Mouse (Mus musculus): ENCODE results near the gene Mcur1.

The Mcur1 gene

DNA sequence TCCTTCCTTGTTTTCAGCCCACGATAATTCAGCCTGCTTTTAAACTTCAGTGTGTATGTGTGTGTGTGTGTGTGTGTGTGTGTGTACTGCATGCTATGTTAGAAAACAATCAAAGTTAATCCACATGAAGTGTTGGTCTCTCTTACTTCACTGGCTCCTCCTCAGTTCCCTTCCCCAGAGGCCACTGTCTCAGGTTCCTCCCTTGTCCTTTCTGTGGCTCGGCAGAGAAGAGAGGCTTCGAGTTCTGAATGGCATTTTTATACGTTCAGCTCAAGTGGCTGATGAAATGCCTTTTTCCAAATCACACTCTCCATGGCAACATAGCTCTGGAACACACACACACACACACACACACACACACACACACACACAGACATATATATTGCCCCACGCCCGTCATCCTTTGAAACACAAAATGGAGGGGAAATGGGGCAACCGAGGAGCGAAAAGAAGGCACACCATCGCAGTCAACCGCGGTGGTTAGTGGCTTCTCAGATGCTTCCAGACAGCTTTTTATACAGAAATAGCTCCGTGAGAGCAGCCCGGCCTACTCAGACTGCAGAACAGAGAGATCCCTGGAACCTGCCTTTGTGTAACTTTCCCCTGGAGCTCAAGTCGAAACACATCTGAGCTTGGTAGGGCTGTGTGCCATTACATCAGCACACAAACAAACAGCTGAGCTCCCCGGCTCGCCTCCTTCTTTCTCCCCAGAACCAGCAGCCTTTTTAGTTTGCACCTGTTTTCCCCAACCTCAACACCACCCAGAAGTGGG, 34.4 kb downstream of the Mcur1 start:
- DNase-seq (ENCODE audit: low read depth), result no peak

DNA sequence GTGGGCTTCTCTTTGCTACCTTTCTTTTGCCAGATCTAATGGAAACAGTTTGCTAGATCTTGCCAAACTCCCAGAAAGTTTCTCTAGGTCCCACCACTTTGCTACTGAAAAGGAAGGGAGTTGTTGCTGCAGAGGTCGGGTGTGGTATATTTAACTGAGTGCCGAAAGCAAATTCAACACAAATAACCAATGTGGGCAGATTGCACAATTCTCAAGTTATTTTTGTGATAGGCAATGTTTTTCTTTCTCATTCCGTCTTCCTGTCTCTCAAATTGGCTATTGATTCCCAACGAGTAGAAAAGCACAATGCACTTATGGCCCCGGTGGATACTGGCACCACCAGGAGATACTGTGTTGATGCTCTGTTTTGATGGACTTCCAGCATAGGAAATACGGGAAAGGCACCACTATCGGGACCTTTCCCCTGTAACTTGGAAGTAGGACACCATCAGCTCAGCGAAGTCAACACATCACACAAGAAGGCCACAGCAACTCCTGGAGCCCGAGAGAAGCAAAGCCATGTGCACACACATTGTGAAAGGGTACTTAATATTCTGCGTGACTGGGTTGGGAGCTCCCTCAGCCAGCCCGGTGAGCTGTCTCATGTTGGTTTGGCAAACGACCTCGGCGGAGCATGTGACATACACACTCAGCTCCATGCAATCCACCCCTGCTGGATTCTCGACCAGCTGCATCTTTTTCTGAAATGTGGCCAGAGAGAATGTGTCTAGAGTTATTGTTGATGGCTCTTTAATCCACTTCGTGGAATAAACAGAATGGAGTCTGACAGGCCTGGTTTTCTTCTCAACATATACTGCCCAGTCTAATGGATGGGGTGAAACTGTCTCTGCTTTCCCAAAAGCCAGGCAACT, 35.3 kb downstream of the Mcur1 start:
- peak; percentile 94 for DNase-seq (ENCODE audit: low read depth)

DNA sequence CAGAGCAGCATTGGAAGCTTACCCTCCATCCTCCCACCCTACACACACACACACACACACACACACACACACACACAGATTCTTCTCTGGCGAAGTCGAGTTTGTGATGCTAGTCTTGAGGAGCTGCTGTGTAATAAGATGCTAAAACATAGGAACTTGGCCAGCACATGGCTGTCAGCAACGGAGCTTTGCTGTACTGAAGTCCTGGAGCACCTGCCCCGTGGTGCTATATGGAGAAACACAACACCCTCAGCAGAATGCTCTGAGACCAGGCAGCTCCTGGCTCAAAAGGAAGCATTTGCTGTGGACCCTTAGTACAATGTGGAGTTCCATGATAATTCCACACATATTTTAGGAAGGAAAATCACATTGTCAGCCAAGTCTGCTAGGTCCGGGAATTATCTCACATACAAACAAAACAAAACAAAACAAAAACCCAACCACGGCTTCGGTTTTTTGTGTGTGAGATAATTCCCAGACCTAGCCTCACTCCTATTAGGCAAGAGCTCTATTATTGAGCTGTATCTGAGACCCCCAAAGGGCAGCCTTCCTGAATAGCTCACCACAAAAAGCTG, 36.0 kb downstream of the Mcur1 start:
- DNase-seq (ENCODE audit: low read depth), result peak; percentile 64

DNA sequence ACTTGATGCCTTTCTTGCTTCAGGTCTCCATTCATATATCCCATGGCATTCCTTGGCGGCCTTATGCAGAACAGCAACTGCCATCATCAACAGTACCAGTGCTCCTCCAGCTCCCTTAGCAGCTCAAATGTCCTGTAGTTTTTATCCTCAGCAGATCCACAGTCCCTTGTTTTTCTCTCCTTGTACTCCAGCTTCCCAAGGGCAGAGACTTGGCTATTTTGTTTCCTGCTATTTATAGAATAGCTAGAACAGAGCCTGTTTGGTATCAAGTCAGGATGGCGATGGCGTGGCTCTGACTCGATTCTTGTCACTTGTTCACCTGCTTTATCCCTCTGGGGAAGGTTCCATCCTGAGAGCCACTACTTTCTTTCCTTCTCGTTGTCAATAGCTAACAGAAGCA, 38.1 kb downstream of the Mcur1 start:
- DNase-seq (ENCODE audit: low read depth), result no peak

DNA sequence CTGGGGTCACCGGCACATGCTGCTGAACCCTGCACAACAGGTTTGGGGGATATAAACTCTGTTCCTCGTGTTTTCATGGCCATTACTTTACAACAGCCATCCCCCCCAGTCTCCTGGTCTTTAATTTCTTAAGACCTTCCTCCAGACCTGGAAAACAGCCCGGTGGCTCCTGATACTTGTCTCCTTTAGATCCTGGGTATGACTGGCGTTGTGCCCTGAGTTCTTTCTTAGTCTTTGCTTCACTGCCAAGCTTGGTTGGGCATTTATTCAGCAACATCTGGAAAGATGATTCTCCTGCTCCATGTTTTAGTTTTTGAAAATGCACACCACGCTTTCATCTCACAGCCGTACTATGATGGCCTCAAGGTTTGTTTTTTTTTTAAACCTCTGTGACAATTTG, 40.7 kb downstream of the Mcur1 start:
- DNase-seq (ENCODE audit: low read depth), result peak; percentile 80

DNA sequence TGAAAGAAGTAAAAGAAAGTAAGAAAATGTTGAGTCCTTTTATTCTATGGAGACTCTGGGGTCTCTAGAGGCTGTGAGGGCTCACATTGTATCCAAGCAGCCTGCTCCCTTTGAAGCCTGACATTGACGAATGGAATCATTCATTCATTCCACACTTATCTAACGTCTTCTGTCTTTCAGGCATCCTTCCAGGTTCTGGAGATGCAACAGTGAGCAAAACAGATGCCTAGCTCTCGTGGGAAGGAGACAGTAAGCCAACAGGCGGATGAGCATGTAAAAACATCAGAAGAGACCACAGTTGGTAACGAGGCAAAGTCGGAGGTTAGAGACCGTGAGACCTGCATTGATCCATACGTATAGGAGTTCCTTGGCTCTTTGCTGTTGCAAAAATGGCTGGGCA, 42.6 kb downstream of the Mcur1 start:
- no peak for DNase-seq (ENCODE audit: low read depth)

DNA sequence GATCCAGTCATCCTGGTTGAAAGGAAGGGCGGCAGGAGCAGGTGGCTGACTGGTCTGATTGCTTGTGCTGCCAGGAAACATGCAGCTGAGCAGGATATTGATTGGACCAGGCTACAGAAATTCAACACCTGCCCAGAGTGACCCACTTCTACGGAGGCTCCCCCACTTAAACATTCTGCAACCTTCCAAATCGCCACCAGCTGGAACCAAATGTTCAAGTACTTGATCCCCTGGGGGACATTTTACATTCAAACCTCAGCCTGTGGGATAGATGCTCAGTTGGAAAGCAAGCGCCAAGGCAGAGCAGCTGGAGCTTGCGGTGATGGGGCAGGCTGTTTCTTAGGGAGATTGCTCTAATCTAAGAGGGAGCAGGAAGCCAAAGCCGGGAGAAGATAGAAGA, 43.1 kb downstream of the Mcur1 start:
- DNase-seq (ENCODE audit: low read depth), result no peak

DNA sequence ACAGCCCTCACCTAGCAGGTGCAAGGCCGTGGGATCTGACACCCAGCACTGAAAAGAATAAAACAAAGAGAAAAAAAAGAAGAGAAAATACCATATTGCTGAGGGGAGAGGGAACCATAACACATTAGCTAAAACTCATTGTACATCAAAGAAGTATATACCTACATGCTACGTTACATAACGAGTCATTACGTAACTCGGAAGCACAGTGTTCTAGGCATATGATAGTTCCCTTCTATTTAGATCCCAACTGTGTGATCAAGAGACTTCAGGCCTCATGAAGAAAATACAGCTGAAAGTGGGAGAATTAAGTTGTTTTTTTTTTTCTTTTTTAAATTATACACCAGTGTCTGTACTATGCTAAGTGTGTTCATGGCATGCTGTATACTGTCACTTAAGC, 43.9 kb downstream of the Mcur1 start:
- DNase-seq (ENCODE audit: low read depth), result no peak

DNA sequence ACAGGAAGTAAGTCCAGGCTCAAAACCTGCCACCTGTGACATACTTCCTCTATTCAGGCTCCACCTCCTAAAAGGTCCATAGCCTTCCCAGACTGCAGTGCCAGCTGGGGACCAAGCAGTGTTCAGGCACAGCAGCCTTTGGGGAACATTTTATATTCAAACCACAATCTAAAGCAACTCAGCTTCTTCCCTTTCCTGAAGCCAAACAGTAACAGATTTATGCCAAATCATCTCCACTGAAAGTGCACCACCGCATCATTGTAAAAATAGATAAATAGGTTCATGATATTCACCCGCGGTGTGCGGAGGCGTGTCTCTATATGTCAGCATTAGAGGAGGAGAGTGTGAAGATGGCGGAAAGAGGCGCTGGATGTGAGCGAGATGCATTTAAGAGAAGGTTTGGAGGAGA, 45.0 kb downstream of the Mcur1 start:
- DNase-seq (ENCODE audit: low read depth), result no peak

DNA sequence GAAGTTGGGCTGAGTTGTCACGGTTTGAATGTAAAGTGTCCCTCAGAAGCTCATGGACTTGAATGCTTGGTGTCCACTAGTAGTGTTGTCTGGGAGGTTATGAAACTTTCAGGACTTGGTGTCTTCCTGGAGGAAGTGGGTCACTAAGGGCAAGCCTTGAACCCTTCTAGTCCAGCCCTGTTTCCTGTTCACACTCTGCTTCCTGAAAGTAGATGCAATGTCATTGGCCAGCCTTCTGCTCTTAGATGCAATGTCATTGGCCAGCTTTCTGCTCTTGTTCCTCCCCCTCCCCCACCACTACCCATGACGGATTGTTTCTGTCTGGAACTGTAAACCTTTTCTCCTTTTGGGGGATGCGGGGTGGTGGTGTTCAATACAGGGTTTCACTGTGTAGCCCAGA, 47.3 kb downstream of the Mcur1 start:
- no peak for DNase-seq (ENCODE audit: low read depth)

DNA sequence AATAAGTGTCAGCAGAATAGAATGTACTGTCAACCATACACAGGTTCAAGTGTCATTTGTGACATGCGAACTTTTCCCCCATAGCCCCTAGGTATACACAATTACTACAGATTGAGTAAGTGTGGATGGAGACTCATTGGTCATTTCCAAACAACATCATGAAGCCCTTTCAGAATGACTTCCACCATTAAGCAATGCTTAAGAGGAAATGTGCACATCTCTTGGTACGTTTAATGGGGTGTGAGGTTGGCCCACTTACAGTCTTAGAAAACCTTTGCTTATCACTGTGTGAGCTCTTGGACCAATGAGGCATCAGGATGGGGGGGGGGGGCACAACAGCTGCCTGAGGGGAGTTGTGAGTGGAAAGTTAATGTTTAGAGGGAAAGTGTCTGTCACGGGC, 54.2 kb downstream of the Mcur1 start:
- no peak for DNase-seq (ENCODE audit: low read depth)

DNA sequence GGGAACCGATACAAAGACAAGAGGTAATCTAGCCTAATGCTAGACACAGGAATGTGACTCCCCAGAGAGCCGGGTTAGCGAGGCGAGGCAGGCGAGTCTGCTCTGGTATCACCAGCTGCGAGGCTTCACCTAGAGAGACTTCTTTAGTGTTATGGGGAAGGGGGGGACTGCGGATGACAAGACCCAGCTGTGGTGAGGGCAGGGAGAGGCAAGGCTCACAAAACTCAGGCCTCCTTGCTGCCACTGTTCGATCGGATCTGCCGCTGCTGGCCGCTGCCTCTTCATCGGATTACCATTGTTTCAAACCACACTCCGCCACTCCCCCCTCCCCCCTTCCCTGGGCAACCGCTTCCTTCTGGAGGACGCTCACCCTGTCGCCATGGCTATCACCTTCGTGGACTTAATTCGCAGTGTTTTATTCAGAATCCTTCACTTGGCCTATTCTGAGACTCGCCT, 56.6 kb downstream of the Mcur1 start:
- no peak for DNase-seq (ENCODE audit: low read depth)

DNA sequence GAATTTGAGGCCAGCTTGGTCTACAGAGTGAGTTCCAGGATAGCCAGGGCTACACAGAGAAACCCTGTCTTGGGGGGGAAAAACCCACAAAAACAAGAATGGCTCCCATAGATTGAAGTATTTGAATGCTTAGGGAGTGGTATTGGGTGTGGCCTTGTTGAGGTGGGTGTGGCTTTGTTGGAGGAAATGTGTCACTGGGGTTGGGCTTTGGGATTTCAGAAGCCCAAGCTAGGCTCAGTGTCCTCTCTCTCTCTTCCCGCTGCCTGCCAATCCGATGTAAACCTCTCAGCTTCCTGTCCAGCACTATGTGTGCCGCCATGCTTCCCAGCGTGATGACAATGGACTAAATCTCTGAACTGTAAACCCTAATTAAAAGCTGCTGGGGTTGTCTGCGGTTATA, 58.4 kb downstream of the Mcur1 start:
- no peak for DNase-seq (ENCODE audit: low read depth)

DNA sequence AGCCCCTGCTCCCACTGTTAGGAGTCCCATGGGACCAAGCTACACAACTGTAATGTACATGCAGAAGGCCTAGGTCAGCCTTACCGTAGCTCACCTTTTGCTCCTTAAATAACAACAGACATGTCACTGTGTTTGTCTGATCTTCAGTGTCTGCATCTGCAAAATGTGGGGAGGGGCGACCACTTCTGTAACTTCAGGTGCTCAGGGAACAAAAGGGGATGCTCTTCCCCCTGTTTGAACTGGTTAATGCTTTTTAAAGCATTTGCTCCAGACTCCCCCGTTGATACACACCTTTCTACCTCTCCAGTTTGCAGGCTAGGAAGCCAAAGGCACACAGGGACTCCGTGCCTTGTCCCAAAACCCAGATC, 59.5 kb downstream of the Mcur1 start:
- DNase-seq (ENCODE audit: low read depth), result no peak

DNA sequence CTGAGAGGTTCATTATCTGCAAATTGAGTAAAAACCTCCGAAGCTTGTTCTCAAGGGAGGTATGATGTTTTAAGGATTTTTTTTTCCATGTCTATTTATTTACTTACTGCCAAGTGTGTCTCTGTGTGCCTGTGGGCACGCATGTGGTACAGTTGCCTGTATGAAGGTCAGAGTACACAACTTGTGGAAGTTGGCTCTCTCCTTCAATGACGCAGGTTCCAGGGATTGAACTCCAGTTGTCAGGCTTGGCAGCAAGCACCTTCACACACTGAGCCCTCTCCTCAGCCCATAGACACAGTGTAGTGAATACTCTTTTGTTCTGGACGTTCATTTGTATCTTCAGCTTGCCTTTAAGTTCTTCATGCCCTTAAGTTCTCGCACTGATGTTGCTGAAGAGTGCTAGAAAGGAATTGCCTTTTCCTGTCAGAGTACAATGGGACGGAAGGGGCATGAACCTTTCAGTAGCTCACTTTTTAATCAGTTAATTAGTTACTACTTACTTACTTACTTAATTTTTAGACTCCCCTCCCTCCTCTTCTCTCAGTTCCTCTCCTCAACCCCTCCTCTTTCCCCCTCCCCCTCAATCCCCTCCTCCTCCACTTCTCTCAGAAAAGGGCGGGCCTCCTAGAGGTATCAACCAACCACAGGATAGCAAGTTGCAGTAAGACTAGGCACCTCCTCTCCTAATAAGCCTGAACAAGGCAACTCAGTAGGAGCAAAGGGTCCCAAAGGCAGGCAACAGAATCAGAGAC, 60.1 kb downstream of the Mcur1 start:
- DNase-seq (ENCODE audit: low read depth), result no peak

DNA sequence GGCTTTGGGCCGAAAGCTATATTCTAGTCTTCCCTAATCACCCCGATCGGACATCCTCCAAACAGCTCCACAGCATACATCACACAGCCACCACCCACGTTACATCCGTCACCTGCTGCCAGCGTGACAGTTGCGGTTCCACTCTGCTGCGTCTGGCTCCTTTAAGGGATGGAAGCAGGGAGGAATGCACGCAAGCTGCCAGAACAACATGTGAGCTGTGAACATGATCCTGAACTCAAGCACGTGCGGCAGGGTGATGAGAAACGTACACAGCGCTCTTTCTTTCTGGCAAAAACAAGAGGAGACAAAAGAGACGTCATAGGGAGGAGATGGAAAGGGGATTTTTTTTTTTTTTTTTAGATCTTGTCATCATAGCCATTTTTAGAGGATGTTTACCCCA, 61.1 kb downstream of the Mcur1 start:
- DNase-seq (ENCODE audit: low read depth), result no peak

DNA sequence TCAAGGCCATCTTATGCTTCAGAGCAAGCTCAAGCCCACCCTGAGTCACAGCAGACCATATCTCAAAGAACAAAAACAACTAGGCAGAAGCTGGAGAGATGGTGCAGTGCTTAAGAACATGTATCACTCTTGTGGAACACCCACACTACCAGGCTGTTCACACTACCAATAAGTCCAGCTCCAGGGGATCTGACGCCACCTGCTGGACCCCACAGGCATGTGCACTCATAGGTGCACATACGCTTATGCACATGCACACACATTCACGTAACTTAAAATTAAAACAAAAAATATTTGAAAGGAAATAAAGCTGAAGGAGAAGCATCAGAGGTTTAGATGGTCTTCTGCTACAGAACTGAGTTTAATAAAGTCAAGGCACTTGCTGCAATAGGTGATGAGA, 62.2 kb downstream of the Mcur1 start:
- DNase-seq (ENCODE audit: low read depth), result no peak

DNA sequence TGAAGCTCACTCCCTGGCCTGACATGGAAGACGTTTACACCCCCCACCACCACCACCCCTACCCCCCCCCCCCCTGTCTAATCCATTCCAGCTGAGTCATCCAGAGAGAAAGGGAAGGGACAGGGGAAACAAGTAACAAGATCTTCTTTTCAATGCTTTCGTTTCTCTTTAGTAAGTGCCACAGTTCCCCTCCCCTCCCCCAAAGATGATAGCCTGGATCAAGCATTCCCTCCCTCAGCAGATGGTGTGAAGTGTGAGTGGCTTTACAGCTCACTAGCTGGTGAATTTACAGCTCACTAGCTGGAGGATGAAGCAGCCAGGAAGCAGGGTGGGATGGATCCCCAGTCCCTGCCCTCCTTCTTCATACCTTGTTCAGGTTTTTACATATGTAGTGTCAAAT, 63.3 kb downstream of the Mcur1 start:
- no peak for DNase-seq (ENCODE audit: low read depth)

DNA sequence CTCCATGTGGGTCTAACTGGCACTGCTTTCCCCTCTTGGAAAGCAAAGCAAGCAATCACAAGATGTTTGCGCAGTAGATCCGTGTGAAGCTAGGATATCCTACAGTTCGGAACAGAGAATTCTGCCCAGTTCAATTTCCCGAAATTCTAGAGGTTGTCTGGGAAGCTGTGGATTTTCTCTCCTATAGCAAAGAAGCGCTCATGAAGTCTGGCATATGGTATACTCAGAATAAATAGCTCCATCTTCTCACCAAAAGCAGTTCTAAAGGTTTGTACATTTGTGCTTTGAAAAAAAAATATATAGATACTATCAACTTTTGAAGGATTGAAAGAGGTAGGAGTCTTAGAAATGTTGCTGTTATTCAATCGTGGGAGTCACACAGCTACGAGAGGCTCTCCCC, 64.3 kb downstream of the Mcur1 start:
- DNase-seq (ENCODE audit: low read depth), result no peak

DNA sequence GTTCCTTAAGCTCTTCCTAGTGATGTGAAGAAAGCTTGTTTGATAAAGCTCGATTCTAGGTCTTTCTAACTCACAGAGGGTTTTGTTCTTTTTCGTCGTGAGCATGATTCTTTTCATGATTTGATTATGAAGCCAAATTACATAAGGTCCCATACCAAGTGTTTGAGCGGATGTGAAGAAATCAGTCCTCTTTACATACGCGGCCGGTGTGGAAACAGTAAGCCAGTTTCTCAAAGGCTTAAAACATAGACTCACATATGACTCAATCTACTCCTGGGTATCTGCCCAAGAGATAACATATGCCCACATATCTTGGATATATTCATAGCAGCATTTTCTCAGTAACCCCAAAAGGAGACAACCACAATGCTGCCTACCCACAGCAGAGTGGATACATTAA, 66.3 kb downstream of the Mcur1 start:
- DNase-seq (ENCODE audit: low read depth), result peak; percentile 40

DNA sequence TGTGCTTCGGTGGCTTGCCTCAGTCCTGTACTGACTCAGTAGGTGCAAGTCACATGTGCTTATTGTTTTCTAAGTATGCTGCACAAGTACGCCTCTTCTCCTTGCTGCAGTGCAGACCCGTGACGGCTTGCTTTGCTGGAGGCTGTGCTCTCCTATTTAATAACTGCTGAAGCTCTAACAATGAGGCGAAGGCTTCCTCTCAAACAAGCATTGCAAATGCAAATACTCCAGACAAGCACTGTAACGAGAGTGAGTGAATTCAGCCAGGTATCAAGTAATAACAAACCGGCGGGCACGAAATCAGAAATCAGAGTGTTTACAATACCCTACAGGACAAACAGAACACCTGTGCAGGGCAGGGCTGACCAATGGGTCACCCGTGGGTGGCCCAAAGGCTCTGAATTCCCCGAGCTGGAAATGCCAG, 66.9 kb downstream of the Mcur1 start:
- no peak for DNase-seq (ENCODE audit: low read depth)

Data from NIH3T3 (cell line).